Mouse (Mus musculus): ENCODE measurements around the gene Smad1. TPM values are rescaled to one million over a fixed set of nuclear protein-coding genes. Genes with fewer than 3 reads are reported as not detected.
"Not testable (repeated sequence)": the region's sequence is repeated elsewhere in the genome, so short reads cannot be mapped to it uniquely, and the experiment has no call there.

Gene Smad1
- polyA plus RNA-seq (2015; fragmentation: Nextera tagmentation; extraction: Ambion mirVana), result 39.8 and 39.9 TPM in 2 replicates

DNA sequence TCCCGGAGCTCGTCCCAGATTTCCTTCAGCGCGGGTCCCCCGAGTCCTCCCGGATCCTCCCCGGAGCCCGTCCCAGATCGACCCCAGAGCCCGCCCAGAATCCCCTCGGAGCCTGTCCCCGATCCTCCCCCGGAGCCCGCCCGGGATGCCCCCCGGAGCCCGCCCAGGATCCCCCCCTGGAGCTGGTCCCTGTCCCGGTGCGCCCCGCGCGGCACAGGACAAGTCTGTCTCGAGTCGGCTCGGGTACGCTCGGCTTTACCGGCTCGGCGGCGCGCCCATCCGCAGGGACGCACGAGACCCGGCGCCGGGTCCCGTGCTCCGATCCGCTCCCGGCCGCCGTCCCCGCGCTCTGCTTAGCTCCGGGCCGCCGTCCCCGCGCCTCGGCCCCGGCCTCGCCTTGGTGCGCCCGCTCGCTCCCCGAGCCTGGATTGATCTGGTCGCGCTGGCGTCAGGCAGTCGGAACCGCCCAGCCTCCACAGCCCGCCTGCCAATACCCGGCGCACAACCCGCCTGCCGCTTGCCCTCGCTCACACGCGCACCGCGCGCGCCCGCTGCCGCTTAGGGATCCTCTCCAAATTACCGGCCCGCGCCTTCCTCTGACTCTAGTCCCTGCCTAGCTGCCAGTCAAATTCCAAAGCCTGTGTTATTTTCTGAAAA, at the start of gene Smad1:
Gene Smad1 (minus strand): TSS at position 525 of the 657 bp plus-strand sequence.
- Histone ChIP-seq H3K9me3 (no peaks in the 10 kb centered on the region), H3K36me3 (no peaks in the 10 kb centered on the region), H3K9ac (peak within 1 kb of the TSS; percentile 80), H3K4me3 (replicated peaks) (peak within 1 kb of the TSS; percentile 65), H3K4me2 (peak within 1 kb of the TSS; percentile 57), H3K27me3 (replicated peaks) (no peaks in the 10 kb centered on the region), H3K27ac (peak within 1 kb of the TSS; percentile 96), H3K4me1 (peaks cover 16% of the 10 kb centered on the region)
- under 1% methylated on average over 67 of the region's 80 CpGs for whole genome bisulfite sequencing
- ATAC-seq (ENCODE audit: insufficient read depth, low FRiP score, low read depth), result peak; percentile 95

DNA sequence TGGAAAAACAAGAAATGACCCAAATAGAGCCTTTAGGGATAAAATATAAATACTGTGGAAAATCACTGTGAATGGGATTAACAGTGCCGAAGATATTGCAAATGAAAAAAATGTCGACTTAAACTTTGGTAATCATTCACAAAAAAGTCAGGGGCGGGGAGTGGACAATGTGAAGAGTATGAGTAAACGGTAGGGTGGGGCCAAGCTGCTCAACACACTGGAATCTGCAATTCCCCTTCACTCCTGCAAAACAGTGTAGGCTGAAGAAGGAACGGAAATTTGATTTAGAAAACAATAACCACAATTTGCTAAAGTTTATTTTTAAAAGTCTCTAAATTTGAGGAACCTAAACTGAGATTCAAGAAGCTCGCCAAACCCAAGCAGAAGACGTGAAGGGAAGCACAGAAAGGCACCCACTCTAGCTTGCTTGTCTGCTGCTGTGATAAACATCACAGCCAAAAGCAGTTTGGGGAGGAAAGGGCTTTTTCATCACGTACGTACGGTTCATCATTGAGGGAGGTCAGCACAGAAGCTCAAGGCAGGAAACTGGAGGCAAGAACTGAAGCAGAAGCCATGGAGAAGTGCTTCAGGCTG, 48.0 kb upstream of the Smad1 start:
- ATAC-seq (ENCODE audit: insufficient read depth, low FRiP score, low read depth), result no peak
- Histone ChIP-seq H3K4me1 (no peaks in the 10 kb centered on the region), H3K4me3 (replicated peaks) (no peak overlapping the region), H3K36me3 (no peaks in the 10 kb centered on the region), H3K4me2 (no peak overlapping the region), H3K27ac (no peak overlapping the region), H3K27me3 (replicated peaks) (no peaks in the 10 kb centered on the region), H3K9ac (no peak overlapping the region), H3K9me3 (no peaks in the 10 kb centered on the region)
- 60% methylated on average over 10 of the region's 10 CpGs for WGBS

DNA sequence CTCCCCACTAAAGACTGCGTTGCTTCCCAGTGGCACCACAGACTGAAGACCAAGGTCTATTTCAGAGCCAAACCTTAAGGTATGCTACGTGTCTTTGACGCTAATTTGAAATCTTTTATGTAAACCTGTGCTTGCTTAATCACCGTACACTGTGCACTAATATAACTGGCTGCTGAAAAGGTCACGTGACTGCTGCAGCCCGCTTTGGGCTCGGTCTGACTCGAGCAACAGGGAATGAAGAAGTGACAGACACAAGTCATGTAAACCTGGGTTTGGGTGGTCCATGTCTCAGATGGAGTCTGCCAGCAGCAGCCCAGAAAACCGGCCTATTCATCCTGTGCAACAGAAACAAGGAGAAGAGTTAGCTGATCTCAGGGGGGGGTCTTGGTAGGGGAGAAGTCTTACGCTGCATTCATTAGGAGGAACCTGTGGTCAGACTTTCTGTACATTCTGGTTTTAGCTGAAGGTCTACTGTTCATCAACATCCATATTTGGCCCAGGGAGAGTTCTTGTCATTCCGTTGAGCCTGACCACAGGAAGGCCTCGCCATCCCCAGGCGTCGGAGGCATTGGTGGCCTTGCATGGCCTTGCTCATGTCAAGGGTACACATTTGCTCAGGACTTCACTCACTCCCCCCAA, 44.3 kb upstream of the Smad1 start:
- no peak overlapping the region for H3K9ac ChIP-seq
- H3K9me3 ChIP-seq, result no peaks in the 10 kb centered on the region
- no peak overlapping the region for H3K4me3 ChIP-seq (replicated peaks)
- no peaks in the 10 kb centered on the region for H3K4me1 ChIP-seq
- no peaks in the 10 kb centered on the region for H3K27me3 ChIP-seq (replicated peaks)
- WGBS, result 79% methylated on average over 14 of the region's 14 CpGs
- no peaks in the 10 kb centered on the region for H3K36me3 ChIP-seq
- H3K27ac ChIP-seq, result no peak overlapping the region
- no peak for ATAC-seq (ENCODE audit: insufficient read depth, low FRiP score, low read depth)
- no peak overlapping the region for H3K4me2 ChIP-seq

DNA sequence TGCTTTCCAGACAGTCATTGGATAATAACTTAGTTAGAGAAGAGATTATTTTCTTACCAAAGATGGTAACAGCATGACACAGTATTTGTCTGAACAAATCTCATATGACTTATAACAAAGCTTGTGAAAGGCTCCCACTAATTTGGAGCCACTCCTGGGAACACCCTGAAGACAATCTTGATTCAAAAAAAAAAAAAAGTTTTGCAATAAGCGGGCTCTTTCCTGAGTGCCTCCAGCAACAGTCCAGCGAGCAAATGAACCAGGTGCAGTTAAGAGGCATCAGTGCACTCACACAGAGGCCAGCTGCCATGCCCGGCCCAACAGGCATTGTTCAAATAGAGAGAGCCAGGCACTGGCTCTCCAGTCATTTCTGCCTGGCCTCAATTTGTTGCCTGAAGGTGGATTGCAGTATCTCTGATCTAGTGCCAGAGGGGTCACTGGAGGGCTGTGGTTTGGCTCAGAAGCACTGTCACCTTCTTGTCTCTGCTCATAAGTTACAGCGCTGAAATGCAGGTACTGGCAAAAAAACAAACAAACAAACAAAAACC, 34.7 kb upstream of the Smad1 start:
- Histone ChIP-seq H3K9me3 (no peaks in the 10 kb centered on the region), H3K36me3 (no peaks in the 10 kb centered on the region), H3K4me3 (replicated peaks) (no peak overlapping the region), H3K4me2 (no peak overlapping the region), H3K27me3 (replicated peaks) (no peaks in the 10 kb centered on the region), H3K4me1 (no peaks in the 10 kb centered on the region), H3K27ac (no peak overlapping the region), H3K9ac (no peak overlapping the region)
- ATAC-seq (ENCODE audit: insufficient read depth, low FRiP score, low read depth), result no peak
- WGBS, result 57% methylated on average over 4 of the region's 4 CpGs

DNA sequence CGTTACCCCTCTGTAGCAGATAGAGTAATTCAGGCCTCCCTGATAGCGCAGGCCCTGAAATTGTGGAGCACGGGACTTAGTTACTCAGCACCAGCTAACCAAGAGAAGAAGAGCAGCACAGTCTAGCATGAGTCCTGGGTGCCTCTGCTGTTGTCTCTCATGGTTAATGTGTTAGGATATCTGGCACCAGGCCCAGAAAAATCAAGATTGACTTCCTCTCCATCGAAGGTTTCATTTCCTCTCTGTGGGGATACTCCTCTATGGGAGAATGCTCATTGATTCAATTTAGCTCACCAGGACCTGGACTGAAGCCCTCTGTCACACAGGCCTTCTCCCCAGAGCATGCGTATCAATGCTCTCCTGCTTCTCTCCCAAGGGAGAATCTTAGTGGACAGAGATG, 15.6 kb upstream of the Smad1 start:
- 71% methylated on average over 5 of the region's 5 CpGs for WGBS
- Histone ChIP-seq H3K36me3 (no peaks in the 10 kb centered on the region), H3K27me3 (replicated peaks) (no peaks in the 10 kb centered on the region), H3K27ac (no peak overlapping the region), H3K4me2 (no peak overlapping the region), H3K9me3 (no peaks in the 10 kb centered on the region), H3K4me1 (no peaks in the 10 kb centered on the region), H3K4me3 (replicated peaks) (no peak overlapping the region), H3K9ac (no peak overlapping the region)
- ATAC-seq (ENCODE audit: insufficient read depth, low FRiP score, low read depth), result no peak; the same call in 1 of the 2 replicates

DNA sequence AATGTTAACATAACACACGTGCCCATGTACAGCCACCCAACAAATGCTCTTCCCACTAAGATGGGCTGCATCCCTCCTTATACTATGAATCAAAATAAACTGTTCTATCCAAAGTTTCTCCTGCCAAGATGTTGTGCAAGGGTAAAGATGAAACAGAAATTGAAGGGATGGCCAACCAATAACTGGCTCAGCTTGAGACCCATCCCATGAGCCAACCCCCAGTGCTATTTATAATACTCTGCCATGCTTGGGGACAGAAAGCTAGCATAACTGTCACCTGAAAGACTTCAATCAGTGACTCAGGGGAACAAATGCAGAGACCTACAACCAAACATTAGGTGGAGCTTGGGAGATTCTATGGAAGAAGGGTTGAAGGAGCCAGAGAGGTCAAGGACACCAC, 11.2 kb upstream of the Smad1 start:
- no peak overlapping the region for H3K4me3 ChIP-seq (replicated peaks)
- no peaks in the 10 kb centered on the region for H3K36me3 ChIP-seq
- no peaks in the 10 kb centered on the region for H3K27me3 ChIP-seq (replicated peaks)
- no peak overlapping the region for H3K9ac ChIP-seq
- ATAC-seq (ENCODE audit: insufficient read depth, low FRiP score, low read depth), result no peak
- no peaks in the 10 kb centered on the region for H3K9me3 ChIP-seq
- 61% methylated on average over 1 of the region's 1 CpGs for WGBS
- H3K4me2 ChIP-seq, result no peak overlapping the region
- H3K4me1 ChIP-seq, result no peaks in the 10 kb centered on the region
- no peak overlapping the region for H3K27ac ChIP-seq

DNA sequence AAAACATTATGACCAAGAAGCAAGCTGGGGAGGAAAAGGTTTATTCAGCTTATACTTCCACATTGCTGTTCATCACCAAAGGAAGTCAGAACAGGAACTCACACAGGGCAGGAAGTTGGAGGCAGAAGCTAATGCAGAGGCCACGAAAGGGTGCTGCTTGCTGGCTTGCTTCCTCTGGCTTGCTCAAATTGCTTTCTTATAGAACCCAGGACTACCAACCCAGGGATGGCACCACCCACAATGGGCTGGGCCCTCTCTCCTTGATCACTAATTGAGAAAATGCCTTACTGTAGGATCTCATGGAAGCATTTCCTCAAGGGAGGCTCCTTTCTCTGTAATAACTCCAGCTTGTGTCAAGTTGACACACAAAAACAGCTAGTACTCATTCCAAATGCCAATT, 8.0 kb upstream of the Smad1 start:
- not testable (repeated sequence) for H3K9ac ChIP-seq; H3K27me3 ChIP-seq (replicated peaks); H3K36me3 ChIP-seq; ATAC-seq (ENCODE audit: insufficient read depth, low FRiP score, low read depth); H3K9me3 ChIP-seq; H3K4me3 ChIP-seq (replicated peaks); H3K27ac ChIP-seq; H3K4me2 ChIP-seq; H3K4me1 ChIP-seq
- 65% methylated on average over 1 of the region's 1 CpGs for WGBS

DNA sequence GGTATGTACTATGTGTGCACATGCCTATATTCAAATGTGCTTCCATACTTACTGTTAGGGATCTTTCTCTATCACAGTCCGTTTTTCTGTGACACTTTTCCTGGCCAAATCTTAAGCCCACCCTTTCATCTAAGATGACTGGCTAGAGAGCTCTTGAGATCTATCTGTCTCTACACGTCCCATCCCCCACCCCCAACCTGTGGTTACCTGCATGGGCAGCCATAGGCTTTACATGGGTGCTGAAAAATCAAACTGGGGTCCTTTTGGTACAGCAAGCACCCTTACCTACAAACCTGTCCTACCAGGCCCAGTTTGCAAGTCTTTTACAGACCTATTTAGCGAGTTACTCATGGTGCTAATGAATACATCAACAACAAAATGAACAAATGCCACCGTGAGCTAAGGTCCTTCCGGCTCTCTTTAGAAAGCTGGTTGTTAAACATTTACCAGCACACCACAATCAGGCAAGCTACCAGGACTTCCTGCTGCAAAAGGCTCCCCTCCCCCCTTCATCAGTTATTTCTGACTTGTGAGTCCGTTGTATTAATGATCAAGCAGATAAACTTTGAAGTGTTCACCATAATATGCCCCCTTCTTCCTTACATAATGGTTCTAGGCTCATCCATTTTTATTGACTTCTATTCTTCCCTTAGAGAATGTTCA, 5.7 kb upstream of the Smad1 start:
- H3K9me3 ChIP-seq, result no peaks in the 10 kb centered on the region
- no peak overlapping the region for H3K4me3 ChIP-seq (replicated peaks)
- peaks cover 9% of the 10 kb centered on the region; the same call in 1 of the 2 replicates for H3K4me1 ChIP-seq
- no peak overlapping the region for H3K9ac ChIP-seq
- H3K4me2 ChIP-seq, result no peak overlapping the region; the same call in 1 of the 2 replicates
- H3K27me3 ChIP-seq (replicated peaks), result no peaks in the 10 kb centered on the region
- no peaks in the 10 kb centered on the region for H3K36me3 ChIP-seq
- H3K27ac ChIP-seq, result peak overlapping the region; percentile 68; the same call in 1 of the 2 replicates
- ATAC-seq (ENCODE audit: insufficient read depth, low FRiP score, low read depth), result peak; percentile 74; the same call in 1 of the 2 replicates
- WGBS, result 42% methylated on average over 6 of the region's 6 CpGs

DNA sequence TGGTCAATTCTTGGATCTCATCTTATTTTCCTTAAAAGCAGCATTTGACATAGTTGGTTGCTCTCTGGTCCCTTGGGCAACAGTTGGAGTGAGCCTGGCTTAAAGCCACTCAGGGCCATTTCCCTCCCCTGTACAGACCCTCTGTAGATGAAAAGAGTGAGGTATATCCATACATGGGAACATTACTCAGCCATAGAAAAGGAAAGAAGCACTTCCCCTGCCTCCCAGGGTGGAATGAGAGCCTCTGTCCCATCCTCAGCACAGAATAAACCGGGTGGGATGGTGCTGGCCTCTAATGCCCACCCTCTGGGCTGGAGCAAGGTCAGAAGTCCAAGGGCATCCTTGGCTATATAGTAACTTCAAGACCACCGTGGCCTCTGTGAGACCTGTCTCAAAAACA, 1.4 kb upstream of the Smad1 start:
- Histone ChIP-seq H3K9ac (no peak overlapping the region), H3K4me3 (replicated peaks) (no peak overlapping the region), H3K27me3 (replicated peaks) (no peaks in the 10 kb centered on the region), H3K27ac (no peak overlapping the region), H3K9me3 (no peaks in the 10 kb centered on the region), H3K36me3 (no peaks in the 10 kb centered on the region), H3K4me2 (no peak overlapping the region), H3K4me1 (peaks cover 19% of the 10 kb centered on the region)
- WGBS, result 76% methylated on average over 2 of the region's 2 CpGs
- ATAC-seq (ENCODE audit: insufficient read depth, low FRiP score, low read depth), result no peak

DNA sequence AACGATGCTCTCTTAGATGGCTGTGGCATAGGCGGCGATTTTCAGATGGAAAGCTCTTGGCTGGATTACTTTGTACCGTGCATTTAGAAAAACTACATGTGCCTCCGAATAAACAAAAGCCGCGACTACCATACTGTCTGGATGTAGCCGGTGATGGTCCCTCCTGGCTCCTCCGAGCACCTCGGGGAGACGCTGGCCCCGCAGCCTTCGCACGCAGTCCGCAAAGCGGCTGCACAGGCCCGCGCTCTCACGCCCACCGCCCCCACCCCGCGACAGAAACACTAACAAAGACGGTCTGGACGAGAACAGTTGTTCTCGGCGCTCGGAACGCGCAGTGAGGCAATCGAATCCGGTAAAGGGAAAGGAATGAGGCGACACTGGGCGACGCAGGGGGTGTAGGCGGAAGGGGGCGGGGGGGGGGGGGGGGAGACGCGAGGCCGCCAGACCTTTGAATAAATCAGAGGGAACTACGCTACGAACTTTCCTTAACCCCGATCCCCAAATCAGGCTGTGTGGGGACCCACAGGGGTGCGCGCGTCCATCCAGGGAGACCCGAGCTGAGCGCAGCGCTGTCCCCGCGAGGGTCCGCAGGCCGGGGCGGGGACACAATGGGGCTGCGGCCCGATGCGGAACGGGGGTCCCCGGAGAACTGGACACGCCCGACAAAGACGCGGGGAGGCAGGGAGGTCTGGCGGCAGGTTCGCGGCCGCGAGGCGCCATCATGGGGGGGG, 902 bp downstream of the Smad1 start:
- no peaks in the 10 kb centered on the region for H3K27me3 ChIP-seq (replicated peaks)
- H3K9me3 ChIP-seq, result no peaks in the 10 kb centered on the region
- H3K9ac ChIP-seq, result peak overlapping the region; percentile 80
- H3K4me2 ChIP-seq, result peak overlapping the region; percentile 57
- peak overlapping the region; percentile 96 for H3K27ac ChIP-seq
- peaks cover 18% of the 10 kb centered on the region for H3K4me1 ChIP-seq
- peak overlapping the region; percentile 65 for H3K4me3 ChIP-seq (replicated peaks)
- peak; percentile 31 for ATAC-seq (ENCODE audit: insufficient read depth, low FRiP score, low read depth)
- WGBS, result under 1% methylated on average over 58 of the region's 68 CpGs
- H3K36me3 ChIP-seq, result no peaks in the 10 kb centered on the region

DNA sequence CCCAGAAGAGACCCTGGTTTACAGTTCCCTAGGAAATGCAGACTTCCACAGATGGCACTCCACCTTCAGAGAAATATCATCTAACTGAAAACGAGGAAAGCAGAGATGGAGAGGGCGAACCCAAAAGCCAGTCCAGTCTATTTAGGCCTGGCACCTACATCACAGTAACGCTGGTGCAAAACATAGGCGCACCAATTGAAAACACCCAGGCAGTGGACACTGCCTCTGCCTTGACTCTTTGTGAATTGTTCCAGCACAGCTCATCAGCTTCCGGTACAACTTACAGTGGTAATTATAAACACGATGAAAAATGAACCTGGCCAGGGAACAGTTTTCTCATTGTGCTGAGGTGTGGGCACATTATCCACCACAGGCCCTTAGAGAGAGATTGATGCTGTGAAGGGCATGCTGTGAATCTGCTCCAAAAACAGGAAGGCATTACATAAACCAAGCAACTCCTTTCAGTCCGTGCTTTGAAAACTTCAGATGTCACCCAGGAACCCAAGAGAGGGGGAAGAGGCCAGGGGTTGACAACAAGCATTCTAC, 1.5 kb downstream of the Smad1 start:
- H3K4me3 ChIP-seq (replicated peaks), result peak overlapping the region; percentile 65
- H3K4me1 ChIP-seq, result peaks cover 18% of the 10 kb centered on the region
- peak overlapping the region; percentile 57 for H3K4me2 ChIP-seq
- no peaks in the 10 kb centered on the region for H3K27me3 ChIP-seq (replicated peaks)
- ATAC-seq (ENCODE audit: insufficient read depth, low FRiP score, low read depth), result no peak
- H3K9me3 ChIP-seq, result no peaks in the 10 kb centered on the region
- no peaks in the 10 kb centered on the region for H3K36me3 ChIP-seq
- H3K27ac ChIP-seq, result peak overlapping the region; percentile 96
- H3K9ac ChIP-seq, result peak overlapping the region; percentile 80
- 21% methylated on average over 7 of the region's 7 CpGs for whole genome bisulfite sequencing

All from stomach, embryonic 15.5 days (tissue).